Comparison of ENCODE assay signal across 7 mouse cellular contexts in the genomic region with DNA sequence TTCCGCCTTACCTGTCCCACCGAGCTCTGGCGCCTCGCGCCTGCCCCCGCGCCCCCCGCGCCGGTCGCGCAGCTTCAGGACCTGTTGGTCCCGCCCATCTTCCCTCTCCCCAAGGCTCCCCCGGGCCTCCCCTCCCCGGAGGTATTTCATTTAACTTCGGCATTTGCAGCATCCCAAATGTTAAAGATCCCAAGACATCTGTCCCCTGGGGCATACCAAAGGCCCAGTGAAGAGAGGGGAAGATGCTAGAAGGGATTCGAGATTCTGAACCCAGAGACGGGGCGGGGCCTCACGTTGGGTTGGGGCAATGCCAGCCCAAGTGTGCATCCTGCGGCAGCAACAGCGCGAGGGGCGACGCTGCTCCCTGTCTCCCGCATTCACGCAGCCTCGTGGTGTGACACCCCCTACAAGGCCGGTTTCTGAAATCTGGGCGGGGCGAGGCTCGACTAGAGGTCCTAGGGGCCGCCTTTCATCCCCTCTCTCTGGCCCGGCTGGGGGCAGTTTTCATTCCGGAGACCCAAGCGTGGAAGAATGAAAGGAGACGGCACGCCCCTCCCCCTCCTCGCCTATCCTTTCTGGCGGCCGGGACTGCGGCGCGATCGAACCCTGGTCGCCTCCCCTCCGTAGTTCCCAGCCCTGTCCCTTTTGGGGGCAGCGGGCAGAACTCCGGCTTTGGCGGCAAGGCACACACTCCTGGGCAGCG. TPM values are rescaled to one million over a fixed set of nuclear protein-coding genes. Genes with fewer than 3 reads are reported as not detected.
A peak's percentile ranks its signal among the peaks of the same experiment; 100 is the strongest.
DNase-seq lines count a peak whose midpoint lies in the region; ATAC-seq and TF ChIP-seq lines count a peak whose summit lies in the region.

Gene Inava (minus strand): TSS at position 373 of the 703 bp plus-strand sequence.

- H3K27me3 ChIP-seq in G1E (ENCODE audit: insufficient read depth, low read length), result peaks cover 68% of the 10 kb centered on the region
- H3K27me3 ChIP-seq in heart, embryonic 15.5 days, result peaks cover 35% of the 10 kb centered on the region

- H3K4me1 ChIP-seq in G1E (ENCODE audit: insufficient read depth, low read depth, low read length), result peaks cover 35% of the 10 kb centered on the region
- peaks cover 19% of the 10 kb centered on the region for H3K4me1 ChIP-seq in heart, embryonic 15.5 days (replicated peaks)

- WGBS in heart, embryonic 15.5 days, result 1% methylated on average over 51 of the region's 51 CpGs

- H3K27ac ChIP-seq in heart, embryonic 15.5 days, result no peak within 1 kb of the TSS

- H3K36me3 ChIP-seq in G1E (replicated peaks), result no peaks in the 10 kb centered on the region
- no peaks in the 10 kb centered on the region for H3K36me3 ChIP-seq in heart, embryonic 15.5 days

- no peak for TF ChIP-seq CTCF in G1E (IDR thresholded peaks at IDR 0.05; ENCODE audit: low read depth, low read length)

- H3K9ac ChIP-seq in heart, embryonic 15.5 days, result peak within 1 kb of the TSS; percentile 56

- DNase-seq in CD4-positive helper T cell, adult 2 months (ENCODE audit: low read depth, low spot score), result peak; percentile 58
- DNase-seq in G1E (ENCODE audit: low spot score), result no peak
- peak; percentile 41 to 58 for DNase-seq in cerebellum, postnatal 25 days
- peak; percentile 57 to 64 for DNase-seq in layer of hippocampus, postnatal 10 days (ENCODE audit: low spot score in 2 of 2)
- DNase-seq in lung, postnatal 4 days, result peak; percentile 46 to 51
- DNase-seq in right cerebral cortex, postnatal 25 days, result peak; percentile 42

- no peak for ATAC-seq in G1E (ENCODE audit: extremely low read depth, insufficient number of reproducible peaks, low FRiP score, poor library complexity, severe bottlenecking)
- peak; percentile 36; the same call in 1 of the 2 replicates for ATAC-seq in heart, embryonic 15.5 days (replicated peaks; ENCODE audit: insufficient number of reproducible peaks, insufficient read depth, low FRiP score, low read depth)

- H3K9me3 ChIP-seq in G1E (replicated peaks), result no peaks in the 10 kb centered on the region
- no peaks in the 10 kb centered on the region for H3K9me3 ChIP-seq in heart, embryonic 15.5 days (replicated peaks)

- H3K4me3 ChIP-seq in G1E (ENCODE audit: low read depth, low read length), result peak within 1 kb of the TSS; percentile 64
- H3K4me3 ChIP-seq in heart, embryonic 15.5 days, result peak within 1 kb of the TSS; percentile 62

- peak within 1 kb of the TSS; percentile 85 for H3K4me2 ChIP-seq in heart, embryonic 15.5 days

RNA-seq across cellular contexts. Expression of gene Inava, which starts in this region (rescaled TPM):
- total RNA-seq in G1E (2014; fragmentation: Nextera tagmentation), result not detected in 2 replicates
- 0.11 and 0.17 TPM in 2 replicates for total RNA-seq in G1E (2017)
- 0.13 and 0.21 TPM in 2 replicates for polyA plus RNA-seq in G1E (2012)
- polyA plus RNA-seq in heart, embryonic 15.5 days (2015; fragmentation: Nextera tagmentation; extraction: Ambion mirVana), result 0.45 and 3.8 TPM in 2 replicates
- total RNA-seq in layer of hippocampus, postnatal 10 days (2021), result 1 to 10 TPM; 7.6 TPM

Comparison
In these comparisons a context has a peak if more than half of its experiments do, and no peak if none do; other contexts are left out.
1. RNA of gene Inava (total RNA-seq): 7.6 TPM in layer of hippocampus, postnatal 10 days; 0.11 to 0.17 TPM in G1E; every median in the first group is over 4 times any median in the second.